Mouse (Mus musculus): ENCODE measurements around the gene Higd1a. TPM values are rescaled to one million over a fixed set of nuclear protein-coding genes. Genes with fewer than 3 reads are reported as not detected.

The Higd1a gene
- polyA plus RNA-seq, 1 experiment from 2014 or later: 631 TPM

DNA sequence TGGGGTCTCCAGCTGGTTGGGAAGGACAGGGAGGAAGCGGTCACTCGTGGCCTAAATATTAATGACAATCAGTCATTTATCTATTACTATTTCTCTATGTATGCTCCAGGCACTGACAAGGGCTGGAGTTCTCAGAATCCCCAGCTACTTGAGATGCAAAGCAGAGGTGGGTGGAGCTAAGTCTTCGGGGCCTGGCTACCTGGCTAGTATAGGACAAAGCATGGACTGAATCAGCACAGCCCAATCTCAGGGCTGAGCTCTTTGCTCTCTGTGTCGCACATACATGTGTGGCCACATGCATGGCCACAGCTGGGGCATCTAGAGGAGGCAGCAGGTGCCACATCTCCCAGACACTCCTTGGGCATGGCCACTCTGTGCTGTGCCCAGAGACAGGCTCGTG is 37.4 kb downstream of the Higd1a start:
- Histone ChIP-seq H3K9ac (ENCODE audit: low read length) (no peak overlapping the region), H3K4me1 (replicated peaks; ENCODE audit: control insufficient read depth, insufficient read depth) (no peaks in the 10 kb centered on the region), H3K4me3 (ENCODE audit: low read depth, low read length) (no peak overlapping the region), H3K27me3 (ENCODE audit: control insufficient read depth, insufficient read depth, low read length) (no peaks in the 10 kb centered on the region), H3K4me2 (replicated peaks; ENCODE audit: low read depth) (no peak overlapping the region), H3K27ac (replicated peaks) (no peak overlapping the region), H3K9me3 (ENCODE audit: control insufficient read depth, low read length) (no peaks in the 10 kb centered on the region), H3K36me3 (ENCODE audit: control insufficient read depth, insufficient read depth, low read length) (no peaks in the 10 kb centered on the region)
- 74% methylated on average over 5 of the region's 5 CpGs for WGBS
- ATAC-seq (ENCODE audit: low FRiP score, low TSS enrichment) (no peak), DNase-seq (ENCODE audit: low spot score) (no peak)
- no peak for TF ChIP-seq EP300 (optimal IDR thresholded peaks at IDR 0.05)
- TF ChIP-seq CTCF (IDR thresholded peaks at IDR 0.05; ENCODE audit: low read depth): no peak

- H3K4me2 ChIP-seq (replicated peaks; ENCODE audit: low read depth): no peak overlapping the region
- peak overlapping the region; percentile 73 for H3K27ac ChIP-seq (replicated peaks)
- H3K36me3 ChIP-seq (ENCODE audit: control insufficient read depth, insufficient read depth, low read length): no peaks in the 10 kb centered on the region
- WGBS: 37% methylated on average over 7 of the region's 7 CpGs
- no peak overlapping the region for H3K9ac ChIP-seq (ENCODE audit: low read length)
- TF ChIP-seq EP300 (optimal IDR thresholded peaks at IDR 0.05): no peak
- TF ChIP-seq CTCF (IDR thresholded peaks at IDR 0.05; ENCODE audit: low read depth): no peak
- no peak for ATAC-seq (ENCODE audit: low FRiP score, low TSS enrichment)
- H3K4me1 ChIP-seq (replicated peaks; ENCODE audit: control insufficient read depth, insufficient read depth): no peaks in the 10 kb centered on the region
- H3K4me3 ChIP-seq (ENCODE audit: low read depth, low read length): no peak overlapping the region
- no peaks in the 10 kb centered on the region for H3K9me3 ChIP-seq (ENCODE audit: control insufficient read depth, low read length)
- no peak for DNase-seq (ENCODE audit: low spot score)
- no peaks in the 10 kb centered on the region for H3K27me3 ChIP-seq (ENCODE audit: control insufficient read depth, insufficient read depth, low read length)
Observed at GRCm38 (mm10) chr9:121819771-121820471, 38.2 kb downstream of the Higd1a start.

DNA sequence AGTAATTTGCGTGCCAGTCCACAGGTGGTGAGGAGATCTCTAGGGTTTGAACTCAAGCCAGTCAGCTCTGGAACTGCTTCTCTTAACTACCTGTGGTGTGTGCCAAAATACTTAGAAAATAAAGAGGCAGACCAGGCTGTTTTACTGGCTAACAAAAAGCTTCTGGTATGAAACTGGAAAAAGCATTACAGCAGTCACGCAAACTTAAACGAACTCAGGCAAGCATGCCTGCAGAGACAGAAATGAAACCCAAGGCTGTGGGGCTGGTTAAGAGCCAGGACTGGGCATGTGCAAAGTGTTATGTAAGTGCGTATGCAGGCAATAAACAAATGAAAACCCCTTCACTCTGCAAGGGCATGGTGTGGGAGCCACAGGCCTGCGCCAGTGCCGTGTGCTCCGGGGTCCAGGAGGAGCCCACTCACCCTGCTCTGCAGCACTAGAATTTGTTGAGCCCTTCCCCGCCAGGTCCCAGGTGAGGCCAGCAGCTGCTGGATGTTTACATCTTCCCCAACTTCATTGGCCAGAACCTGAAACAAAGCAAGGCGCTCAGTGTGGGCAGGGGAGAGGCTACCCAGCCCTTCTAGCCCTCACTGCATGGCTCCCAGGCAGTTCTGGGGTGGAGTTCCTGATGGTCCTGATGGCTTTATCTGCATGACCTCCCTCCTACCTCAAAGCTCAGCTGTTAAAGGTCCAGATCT is 38.9 kb downstream of the Higd1a start:
- Histone ChIP-seq H3K36me3 (ENCODE audit: control insufficient read depth, insufficient read depth, low read length) (no peaks in the 10 kb centered on the region), H3K27me3 (ENCODE audit: control insufficient read depth, insufficient read depth, low read length) (no peaks in the 10 kb centered on the region), H3K4me3 (ENCODE audit: low read depth, low read length) (no peak overlapping the region), H3K4me2 (replicated peaks; ENCODE audit: low read depth) (no peak overlapping the region), H3K27ac (replicated peaks) (peak overlapping the region; percentile 73), H3K4me1 (replicated peaks; ENCODE audit: control insufficient read depth, insufficient read depth) (no peaks in the 10 kb centered on the region), H3K9ac (ENCODE audit: low read length) (no peak overlapping the region), H3K9me3 (ENCODE audit: control insufficient read depth, low read length) (no peaks in the 10 kb centered on the region)
- ATAC-seq (ENCODE audit: low FRiP score, low TSS enrichment) (peak; percentile 39; the same call in 1 of the 2 replicates), DNase-seq (ENCODE audit: low spot score) (no peak)
- WGBS: 30% methylated on average over 9 of the region's 9 CpGs
- TF ChIP-seq EP300 (optimal IDR thresholded peaks at IDR 0.05) (no peak), CTCF (IDR thresholded peaks at IDR 0.05; ENCODE audit: low read depth) (no peak)

DNA sequence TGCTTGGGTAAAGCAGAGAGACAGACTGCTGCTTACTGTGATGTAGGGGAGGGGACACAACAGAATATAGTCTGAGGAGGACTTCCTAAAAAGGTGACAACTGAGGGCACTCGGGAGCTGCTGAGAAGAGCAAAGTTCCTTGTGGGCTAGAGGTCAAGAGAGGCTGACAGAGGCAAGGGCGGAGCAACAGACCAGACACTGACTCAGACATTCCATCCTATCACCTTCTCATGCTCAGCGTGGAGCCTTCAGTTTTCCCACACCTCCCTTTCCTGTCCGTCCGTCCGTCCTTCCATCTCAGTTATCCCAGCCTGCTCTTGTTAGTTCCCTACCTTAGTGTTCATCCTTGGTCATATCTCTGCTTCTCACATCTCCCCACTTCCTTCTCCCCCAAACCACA is 43.0 kb downstream of the Higd1a start:
- no peaks in the 10 kb centered on the region for H3K36me3 ChIP-seq (ENCODE audit: control insufficient read depth, insufficient read depth, low read length)
- H3K9ac ChIP-seq (ENCODE audit: low read length): no peak overlapping the region
- H3K9me3 ChIP-seq (ENCODE audit: control insufficient read depth, low read length): no peaks in the 10 kb centered on the region
- H3K4me2 ChIP-seq (replicated peaks; ENCODE audit: low read depth): no peak overlapping the region
- H3K4me1 ChIP-seq (replicated peaks; ENCODE audit: control insufficient read depth, insufficient read depth): no peaks in the 10 kb centered on the region
- no peak overlapping the region for H3K4me3 ChIP-seq (ENCODE audit: low read depth, low read length)
- 65% methylated on average over 6 of the region's 6 CpGs for WGBS
- no peak overlapping the region for H3K27ac ChIP-seq (replicated peaks)
- DNase-seq (ENCODE audit: low spot score) (no peak), ATAC-seq (ENCODE audit: low FRiP score, low TSS enrichment) (no peak)
- TF ChIP-seq CTCF (IDR thresholded peaks at IDR 0.05; ENCODE audit: low read depth): no peak
- no peak for TF ChIP-seq EP300 (optimal IDR thresholded peaks at IDR 0.05)
- H3K27me3 ChIP-seq (ENCODE audit: control insufficient read depth, insufficient read depth, low read length): no peaks in the 10 kb centered on the region

- 44% methylated on average over 14 of the region's 15 CpGs for WGBS
- H3K27me3 ChIP-seq (ENCODE audit: control insufficient read depth, insufficient read depth, low read length): no peaks in the 10 kb centered on the region
- no peaks in the 10 kb centered on the region for H3K36me3 ChIP-seq (ENCODE audit: control insufficient read depth, insufficient read depth, low read length)
- H3K4me1 ChIP-seq (replicated peaks; ENCODE audit: control insufficient read depth, insufficient read depth): no peaks in the 10 kb centered on the region
- no peak overlapping the region for H3K4me3 ChIP-seq (ENCODE audit: low read depth, low read length)
- TF ChIP-seq EP300 (optimal IDR thresholded peaks at IDR 0.05) (no peak), CTCF (IDR thresholded peaks at IDR 0.05; ENCODE audit: low read depth) (no peak)
- 0 out of 2 replicates have a peak overlapping the region, but pooled peaks have one; percentile 23 for H3K9ac ChIP-seq (ENCODE audit: low read length)
- H3K27ac ChIP-seq (replicated peaks): no peak overlapping the region
- no peak overlapping the region for H3K4me2 ChIP-seq (replicated peaks; ENCODE audit: low read depth)
- ATAC-seq (ENCODE audit: low FRiP score, low TSS enrichment): no peak; the same call in 1 of the 2 replicates
- no peak for DNase-seq (ENCODE audit: low spot score)
- H3K9me3 ChIP-seq (ENCODE audit: control insufficient read depth, low read length): no peaks in the 10 kb centered on the region
Observed at GRCm38 (mm10) chr9:121810081-121810821, 47.9 kb downstream of the Higd1a start.

Data from stomach, postnatal 0 days (tissue).